Mouse (Mus musculus): ENCODE results near the gene Ipo13. TPM values are rescaled to one million over a fixed set of nuclear protein-coding genes. Genes with fewer than 3 reads are reported as not detected.

Ipo13 gene
- polyA plus RNA-seq, 1 experiment from 2014 or later = 37.4 TPM

GRCm38 (mm10) chr4:117845316-117845715 is 69.5 kb downstream of the Ipo13 start:
- no peak overlapping the region for H3K4me2 ChIP-seq (ENCODE audit: low read depth, low read length)
- H3K36me3 ChIP-seq (ENCODE audit: control insufficient read depth, insufficient read depth, low read length) = no peaks in the 10 kb centered on the region
- 83% methylated on average over 11 of the region's 11 CpGs for WGBS
- no peak overlapping the region for H3K27ac ChIP-seq (ENCODE audit: low read length)
- no peak overlapping the region for H3K9ac ChIP-seq (ENCODE audit: low read depth, low read length)
- no peak for ATAC-seq
- no peak overlapping the region for H3K4me3 ChIP-seq (ENCODE audit: low read length)
- H3K4me1 ChIP-seq (ENCODE audit: control insufficient read depth, insufficient read depth, low read length) = no peaks in the 10 kb centered on the region
- no peaks in the 10 kb centered on the region for H3K27me3 ChIP-seq (replicated peaks; ENCODE audit: control insufficient read depth, insufficient read depth, low read length)
- no peaks in the 10 kb centered on the region for H3K9me3 ChIP-seq (ENCODE audit: control insufficient read depth, low read length)

Other genes with a start within 250 kb of the Ipo13 start
- 40.7 and 45.0 TPM in 2 replicates for gene Dmap1, start 232.7 kb downstream of the Ipo13 start, polyA plus RNA-seq (2015; fragmentation: Nextera tagmentation; extraction: Ambion mirVana)
- not detected in 2 replicates for gene Gm12845, start 190.6 kb downstream of the Ipo13 start, polyA plus RNA-seq (2015; fragmentation: Nextera tagmentation; extraction: Ambion mirVana)
- gene Klf17, start 149.4 kb downstream of the Ipo13 start, polyA plus RNA-seq (2015; fragmentation: Nextera tagmentation; extraction: Ambion mirVana) = not detected in 2 replicates
- gene Slc6a9, start 80.5 kb downstream of the Ipo13 start, polyA plus RNA-seq (2015; fragmentation: Nextera tagmentation; extraction: Ambion mirVana) = 10.1 and 10.8 TPM in 2 replicates
- 0.66 and 0.86 TPM in 2 replicates for gene Ccdc24, start 42.4 kb downstream of the Ipo13 start, polyA plus RNA-seq (2015; fragmentation: Nextera tagmentation; extraction: Ambion mirVana)
- gene B4galt2, start 31.5 kb downstream of the Ipo13 start, polyA plus RNA-seq (2015; fragmentation: Nextera tagmentation; extraction: Ambion mirVana) = 10.5 and 11.1 TPM in 2 replicates
- 345 and 371 TPM in 2 replicates for gene Atp6v0b, start 27.7 kb downstream of the Ipo13 start, polyA plus RNA-seq (2015; fragmentation: Nextera tagmentation; extraction: Ambion mirVana)
- 17.1 and 19.4 TPM in 2 replicates for gene Dph2, start 23.0 kb downstream of the Ipo13 start, polyA plus RNA-seq (2015; fragmentation: Nextera tagmentation; extraction: Ambion mirVana)
- gene Artn, start 14.8 kb upstream of the Ipo13 start, polyA plus RNA-seq (2015; fragmentation: Nextera tagmentation; extraction: Ambion mirVana) = 3.7 and 5.2 TPM in 2 replicates
- gene St3gal3, start 219.9 kb upstream of the Ipo13 start, polyA plus RNA-seq (2015; fragmentation: Nextera tagmentation; extraction: Ambion mirVana) = 8.6 and 10.1 TPM in 2 replicates